Mouse (Mus musculus) T-helper 2 cell (primary cell): ENCODE measurements around the gene Zcchc4.

ENCODE experiments used
- in situ Hi-C: fragments of 300-600 bp; cut with MboI, MseI; formaldehyde crosslinking; loops from one replicate; pipeline ENCODE4 v1.15.1; 2025; ENCODE audit warnings: high pct_unique_total_duplicates

Zcchc4 gene

GRCm38 (mm10) chr5:52793230-52793629 is 18.0 kb downstream of the Zcchc4 start:
- in situ Hi-C loops = no loop called here

DNA sequence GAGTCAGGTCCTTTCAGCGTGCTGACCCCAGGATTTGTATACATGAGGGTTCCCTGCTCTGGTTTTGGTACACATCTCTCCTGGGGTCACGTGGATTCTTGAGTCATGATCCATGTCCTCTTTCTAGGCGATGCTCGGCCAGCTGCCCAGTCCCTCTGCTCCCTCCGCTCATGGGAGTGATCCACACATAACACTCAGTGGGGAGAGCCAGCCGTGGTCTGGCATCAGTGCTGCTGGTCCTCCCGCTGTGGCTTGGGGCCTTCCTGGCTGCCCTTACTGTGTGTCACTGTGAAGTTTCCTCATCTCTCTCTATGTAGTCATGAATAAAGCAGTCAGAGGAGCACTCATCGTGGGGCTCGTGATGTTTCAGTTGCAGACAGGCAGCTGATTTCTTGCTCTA is 18.9 kb downstream of the Zcchc4 start:
- in situ Hi-C loops = no loop called here

GRCm38 (mm10) chr5:52799274-52799985 is 24.2 kb downstream of the Zcchc4 start:
- in situ Hi-C loops = no loop called here

- in situ Hi-C loops = no loop called here
These were observed 30.6 kb downstream of the Zcchc4 start for GRCm38 (mm10) chr5:52805801-52806200.

- in situ Hi-C loops = no loop called here
These were observed 31.1 kb downstream of the Zcchc4 start for GRCm38 (mm10) chr5:52806349-52806748.

- in situ Hi-C loops = no loop called here
These were observed 31.8 kb downstream of the Zcchc4 start for GRCm38 (mm10) chr5:52807030-52807429.

- in situ Hi-C loops = no loop called here
These were observed 35.2 kb downstream of the Zcchc4 start for GRCm38 (mm10) chr5:52810446-52810845.

- in situ Hi-C loops = no loop called here
These were observed 35.8 kb downstream of the Zcchc4 start for GRCm38 (mm10) chr5:52811056-52811455.

DNA sequence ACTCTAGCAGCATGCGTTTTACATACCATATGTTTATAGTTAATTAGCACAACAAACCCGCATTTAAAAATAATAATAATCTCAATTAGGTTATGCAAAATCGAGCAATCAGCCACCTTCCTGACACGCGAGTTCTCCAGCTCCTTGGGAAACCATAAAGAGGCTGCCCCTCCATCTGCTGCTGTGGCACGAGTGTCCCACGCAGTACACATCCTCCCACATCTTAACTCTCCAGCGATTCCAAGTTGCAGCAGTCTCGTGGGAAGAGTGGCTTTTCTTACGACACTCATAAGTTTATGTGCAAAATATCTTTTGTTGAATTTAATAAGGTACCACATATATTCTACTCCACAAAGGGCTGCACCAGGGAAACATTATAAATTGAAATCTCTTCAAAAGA is 37.2 kb downstream of the Zcchc4 start:
- in situ Hi-C loops = no loop called here

DNA sequence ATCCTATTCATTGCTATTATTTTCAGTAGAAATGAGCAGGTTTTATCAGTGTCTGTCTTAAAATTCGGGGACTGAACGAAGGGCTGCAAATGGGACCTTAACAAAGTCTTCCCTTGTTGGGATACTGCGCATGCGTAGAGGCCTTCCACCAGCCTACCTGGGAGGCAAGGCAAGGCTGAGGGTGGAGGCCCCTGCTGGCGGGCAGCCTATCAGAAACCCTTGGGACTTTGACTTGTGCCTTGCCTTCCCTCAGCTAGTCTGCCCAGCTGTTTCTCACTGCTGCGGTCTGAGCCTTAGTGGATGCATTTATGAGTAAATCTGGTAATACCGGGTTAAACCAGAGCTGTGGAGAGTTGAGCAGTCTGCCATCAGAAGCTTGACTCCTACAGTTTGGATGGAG is 38.1 kb downstream of the Zcchc4 start:
- in situ Hi-C loops = no loop called here

- in situ Hi-C loops = no loop called here
These were observed 43.5 kb downstream of the Zcchc4 start for GRCm38 (mm10) chr5:52818676-52819075.

- in situ Hi-C loops = no loop called here
These were observed 46.5 kb downstream of the Zcchc4 start for GRCm38 (mm10) chr5:52821691-52822090.

GRCm38 (mm10) chr5:52827923-52828322 is 52.7 kb downstream of the Zcchc4 start:
- in situ Hi-C loops = no loop called here

DNA sequence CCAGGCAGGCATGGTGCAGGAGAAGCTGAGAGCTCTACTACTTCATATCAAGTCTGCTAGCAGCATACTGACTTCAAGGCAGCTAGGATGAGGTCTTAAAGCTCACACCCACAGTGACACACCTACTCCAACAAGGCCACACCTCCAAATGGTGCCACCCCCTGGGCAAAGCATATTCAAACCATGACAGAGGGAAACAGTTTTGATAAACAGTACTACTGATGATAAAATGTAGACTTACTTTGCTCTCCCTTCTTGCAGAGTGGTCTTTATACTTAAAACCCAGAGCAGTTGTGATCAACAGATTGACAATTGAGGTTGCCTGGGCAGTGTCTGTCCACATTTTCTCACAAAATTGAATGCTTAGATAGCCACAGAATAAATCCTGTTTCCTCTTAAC is 57.8 kb downstream of the Zcchc4 start:
- in situ Hi-C loops = no loop called here

- in situ Hi-C loops = no loop called here
These were observed 58.6 kb downstream of the Zcchc4 start, which contains the start of gene Anapc4 for GRCm38 (mm10) chr5:52833761-52834274. Anapc4 (plus strand) TSS chr5:52834012.

DNA sequence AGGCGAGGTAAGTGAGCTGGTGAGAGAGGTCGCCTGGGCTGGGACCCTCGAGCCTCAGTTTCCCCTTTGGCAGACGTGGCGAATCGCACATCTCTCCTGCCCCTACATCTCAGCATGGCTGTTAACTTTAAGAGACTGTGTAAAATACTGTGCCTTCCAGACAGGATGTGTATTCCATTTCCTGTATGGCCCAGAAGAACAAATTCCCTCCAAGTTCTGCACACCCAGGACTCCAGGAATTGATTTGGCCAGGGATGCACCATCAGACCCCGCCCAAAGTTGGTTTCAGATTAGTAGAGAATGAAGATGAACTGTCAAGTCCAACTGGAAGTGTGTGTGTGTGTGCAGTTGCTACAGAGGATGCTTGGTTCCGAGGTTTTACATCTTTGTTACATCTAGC is 59.2 kb downstream of the Zcchc4 start:
- in situ Hi-C loops = no loop called here

DNA sequence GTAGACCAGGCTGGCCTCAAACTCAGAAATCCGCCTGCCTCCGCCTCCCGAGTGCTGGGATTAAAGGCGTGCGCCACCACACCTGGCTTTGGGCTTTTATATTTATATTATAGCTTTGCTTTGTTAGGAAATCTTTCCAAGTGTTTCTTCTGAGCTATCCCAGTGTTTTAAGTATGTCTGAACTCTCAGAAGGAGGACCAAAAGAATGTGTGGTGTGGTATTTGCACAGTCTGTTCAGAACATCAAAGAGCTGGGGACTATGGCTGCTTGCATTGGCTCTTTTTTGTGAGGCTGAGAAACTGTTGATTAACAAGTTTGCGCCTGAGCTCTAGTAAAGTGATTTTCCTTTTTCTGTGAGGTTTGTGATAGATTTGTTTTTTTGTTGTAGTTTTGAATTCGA is 69.1 kb downstream of the Zcchc4 start:
- in situ Hi-C loops = no loop called here

- in situ Hi-C loops = no loop called here
These were observed 80.5 kb downstream of the Zcchc4 start for GRCm38 (mm10) chr5:52855727-52856126.

DNA sequence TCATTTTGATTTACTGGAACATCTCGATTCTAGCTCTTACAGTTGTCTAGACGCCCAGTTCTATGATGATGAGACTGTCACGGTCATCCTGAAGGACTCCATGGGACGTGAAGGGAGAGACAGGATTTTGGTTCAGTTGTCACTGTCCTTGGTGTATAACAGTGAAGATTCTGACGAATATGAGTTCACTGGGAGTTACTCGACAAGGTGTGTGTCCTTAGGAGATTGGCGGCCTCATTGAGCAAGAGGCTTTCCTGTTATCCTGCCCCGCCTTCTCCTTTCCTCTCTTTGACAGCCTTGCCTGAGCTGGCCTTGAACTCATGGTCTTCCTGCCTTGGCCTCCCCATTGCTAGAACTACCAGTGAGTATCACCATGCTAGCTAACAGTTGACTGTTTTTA is 89.2 kb downstream of the Zcchc4 start:
- in situ Hi-C loops = no loop called here

- in situ Hi-C loops = no loop called here
These were observed 90.6 kb downstream of the Zcchc4 start for GRCm38 (mm10) chr5:52865825-52866224.

GRCm38 (mm10) chr5:52866361-52867155 is 91.3 kb downstream of the Zcchc4 start:
- in situ Hi-C loops = no loop called here

DNA sequence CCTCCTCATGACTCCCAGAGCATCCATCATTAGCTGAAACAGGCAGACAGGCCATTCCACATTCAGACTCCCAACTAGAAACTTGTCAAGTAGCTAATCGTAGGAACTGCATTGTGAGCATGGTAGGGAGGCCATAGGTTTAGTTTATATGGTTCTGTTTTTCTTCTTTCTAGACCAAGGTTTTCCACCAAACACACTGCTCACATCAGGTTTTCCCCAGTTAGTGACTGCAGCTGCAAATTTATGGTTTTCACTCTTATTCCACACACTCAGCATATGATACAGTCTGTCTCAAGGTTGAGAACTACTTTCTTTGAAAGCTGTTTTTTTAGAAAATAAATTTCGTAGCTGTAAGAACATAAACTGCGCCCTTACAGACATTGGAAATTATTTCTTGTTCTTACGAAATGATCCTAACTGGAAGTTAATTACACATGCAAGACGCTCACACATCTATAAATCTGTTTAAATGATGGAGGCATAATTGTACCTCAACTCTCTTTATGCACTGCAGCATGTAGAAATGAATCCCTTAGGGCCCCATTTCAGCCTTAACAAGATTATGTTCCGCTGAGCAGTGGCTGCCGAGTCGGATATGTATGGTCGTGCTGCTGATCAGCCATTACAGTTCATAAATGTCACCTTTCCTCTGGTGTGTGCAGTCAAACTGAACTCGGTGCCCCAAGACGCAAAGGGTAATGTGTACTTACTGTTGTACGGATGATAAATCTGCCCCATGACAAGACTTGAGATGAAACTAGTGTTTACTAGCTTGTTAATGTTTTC is 93.9 kb downstream of the Zcchc4 start:
- in situ Hi-C loops = no loop called here
